Mouse (Mus musculus) cerebellum, adult 2 months (tissue): Measurements from ENCODE around the gene Lactb.

ENCODE experiments used
- CTCF ChIP-seq: fragments of 200-500 bp; IDR thresholded peaks from 2 replicates; pipeline ENCODE4 v1.5.1; 2011; ENCODE audit warnings: low read depth, mild to moderate bottlenecking, control low read depth, low read length, moderate library complexity, borderline replicate concordance; ENCODE audit not compliant: insufficient read depth
- POLR2A ChIP-seq: fragments of 200-500 bp; IDR thresholded peaks from 2 replicates; pipeline ENCODE4 v1.6.1; 2011; ENCODE audit warnings: low read length, control low read depth, borderline replicate concordance; ENCODE audit not compliant: insufficient read depth

DNA sequence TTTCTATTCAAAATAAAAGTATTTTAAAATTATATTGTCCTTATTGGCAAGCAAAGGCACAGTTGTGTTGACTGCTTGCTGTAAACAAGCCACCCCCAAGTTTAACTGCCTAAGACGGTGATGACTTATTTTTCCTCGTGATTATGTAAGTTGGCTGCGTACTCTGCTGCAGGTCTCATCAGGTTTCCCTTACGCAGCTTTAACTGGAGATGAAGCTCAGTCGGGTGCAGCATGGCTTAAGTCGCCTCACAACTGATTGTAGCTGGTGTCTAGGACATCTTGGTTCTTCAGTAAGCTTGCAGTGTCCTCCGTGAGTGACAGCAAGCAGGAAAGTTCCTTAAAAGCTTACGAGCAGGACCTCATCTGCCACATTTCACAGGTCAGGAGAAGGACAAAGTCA, 23.0 kb downstream of the Lactb start:
- TF ChIP-seq CTCF, result no peak
- TF ChIP-seq POLR2A, result no peak
